Mouse (Mus musculus) kidney, postnatal 0 days (tissue): ENCODE measurements around the gene Arl14. TPM values are rescaled to one million over a fixed set of nuclear protein-coding genes. Genes with fewer than 3 reads are reported as not detected.

Source experiments
- ATAC-seq: fragments of 200-750 bp; cut with Nextera tagmentation; replicated peaks from 2 replicates; pipeline ENCODE4 v1.8.0; 2017; ENCODE audit warnings: low read depth, moderate number of reproducible peaks, moderate TSS enrichment, moderate library complexity; ENCODE audit not compliant: low FRiP score
- DNase-seq: peaks from one replicate; pipeline ENCODE4 v3.0.0-alpha.2; 2016; ENCODE audit warnings: low spot score
- H3K27ac ChIP-seq: fragments of 300-500 bp; sonication (generic); 2 replicates; pipeline ENCODE4 v1.5.1; 2014; ENCODE audit warnings: mild to moderate bottlenecking
- H3K27me3 ChIP-seq: fragments of 300-500 bp; sonication (generic); 2 replicates; pipeline ENCODE4 v1.6.1; 2014; ENCODE audit warnings: low read length, mixed read lengths; ENCODE audit not compliant: insufficient read depth
- H3K36me3 ChIP-seq: fragments of 300-500 bp; sonication (generic); 2 replicates; pipeline ENCODE4 v1.6.1; 2014; ENCODE audit warnings: low read length, mixed read lengths; ENCODE audit not compliant: insufficient read depth
- H3K4me1 ChIP-seq: fragments of 300-500 bp; sonication (generic); replicated peaks from 2 replicates; pipeline ENCODE4 v1.6.1; 2014; ENCODE audit warnings: antibody characterized with exemption, low read length, mixed read lengths; ENCODE audit not compliant: insufficient read depth
- H3K4me2 ChIP-seq: fragments of 300-500 bp; sonication (generic); 2 replicates; pipeline ENCODE4 v1.6.1; 2014; ENCODE audit warnings: mild to moderate bottlenecking, low read length, moderate library complexity, mixed read lengths
- H3K4me3 ChIP-seq: fragments of 300-500 bp; sonication (generic); replicated peaks from 2 replicates; pipeline ENCODE4 v1.5.1; 2014; ENCODE audit warnings: low read depth, low read length
- H3K9ac ChIP-seq: fragments of 300-500 bp; sonication (generic); 2 replicates; pipeline ENCODE4 v1.6.1; 2014; ENCODE audit warnings: low read depth, low read length
- H3K9me3 ChIP-seq: fragments of 300-500 bp; sonication (generic); replicated peaks from 2 replicates; pipeline ENCODE4 v1.6.1; 2016; ENCODE audit warnings: low read length, inconsistent platforms, mixed read lengths
- CTCF ChIP-seq: IDR thresholded peaks from 2 replicates; pipeline ENCODE4 v1.5.1; 2016; ENCODE audit warnings: antibody characterized with exemption, low read depth, mild to moderate bottlenecking, moderate library complexity
- WGBS: fragments of 180-500 bp; shearing (Covaris S2); extraction: QIAGEN DNeasy Blood & Tissue Kit; methylation state at CpG from one replicate; pipeline ENCODE4 v1.1.7; 2014; 5-methylcytosine and 5-hydroxymethylcytosine counted together
- polyA plus RNA-seq: library from polyadenylated mRNA; unstranded; fragments of >200 nt; fragmentation: Nextera tagmentation; extraction: Ambion mirVana; gene quantifications from 2 replicates; pipeline ENCODE4 v1.2.1, GENCODE M21; 2015

Gene Arl14
- polyA plus RNA-seq, 1 experiment from 2014 or later, result 0.22 TPM

DNA sequence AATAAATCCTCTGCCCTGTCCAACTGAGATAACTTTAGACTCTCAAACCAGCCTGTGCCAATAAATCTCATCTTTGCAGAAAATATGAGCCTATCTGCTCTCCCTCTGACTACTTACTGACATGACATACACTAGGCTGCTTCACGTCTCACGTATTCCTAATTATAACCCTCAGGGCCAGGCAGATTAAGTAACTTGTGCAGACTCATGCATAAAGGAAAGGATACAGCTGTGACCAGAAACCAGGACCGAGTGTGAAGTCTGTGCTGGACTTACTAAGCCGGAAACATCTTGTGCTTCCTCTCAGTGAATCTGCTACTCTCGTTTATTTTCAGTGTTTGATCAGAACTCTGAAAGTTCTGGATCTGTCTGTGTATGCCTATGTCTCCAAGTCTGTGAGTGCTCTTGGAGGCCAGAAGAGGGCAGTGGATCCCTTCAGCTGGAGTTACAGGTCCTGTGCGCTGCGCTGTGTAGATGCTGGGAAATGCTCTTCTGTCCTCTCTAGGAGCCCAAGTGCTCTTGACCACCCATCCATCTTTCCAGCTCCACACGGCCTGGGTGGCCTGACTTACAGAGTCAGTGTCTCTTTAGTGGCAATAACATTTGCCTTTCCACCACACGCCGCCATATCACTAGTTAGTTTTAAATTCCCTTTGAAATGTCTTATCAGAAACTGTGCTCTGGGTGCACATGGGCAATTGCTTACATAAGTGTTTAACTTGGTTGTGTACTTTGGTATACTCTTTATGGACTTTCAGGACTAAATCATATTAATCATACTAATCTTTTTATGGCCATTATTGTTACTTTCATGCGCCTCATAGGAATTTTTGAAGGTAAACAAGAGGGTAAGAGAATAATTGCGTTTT, 13.5 kb upstream of the Arl14 start:
- ATAC-seq (no peak), DNase-seq (peak; percentile 68)
- H3K9ac ChIP-seq, result no peak overlapping the region

DNA sequence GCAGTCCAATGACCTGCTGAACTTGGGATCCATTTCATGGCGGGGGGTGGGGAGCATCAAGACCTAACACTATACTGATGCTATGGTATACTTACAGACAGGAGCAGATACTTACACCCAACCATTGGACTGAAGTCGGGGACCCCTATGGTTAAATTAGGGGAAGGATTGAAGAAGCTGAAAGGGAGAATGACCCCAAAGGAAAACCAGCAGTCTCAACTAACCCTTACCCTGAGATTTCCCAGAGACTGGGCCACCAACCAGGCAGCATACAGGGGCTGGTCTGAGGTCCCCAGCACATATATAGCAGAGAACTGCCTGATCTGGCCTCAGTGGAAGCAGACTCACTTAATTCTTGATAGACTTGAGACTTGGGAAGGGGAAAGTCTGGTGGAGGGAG, 10.0 kb upstream of the Arl14 start:
- no peak for ATAC-seq
- H3K4me3 ChIP-seq, result no peak overlapping the region
- H3K36me3 ChIP-seq, result no peaks in the 10 kb centered on the region
- H3K27me3 ChIP-seq, result no peaks in the 10 kb centered on the region
- TF ChIP-seq CTCF, result no peak
- H3K9ac ChIP-seq, result no peak overlapping the region
- H3K4me1 ChIP-seq, result no peaks in the 10 kb centered on the region
- no peak overlapping the region for H3K4me2 ChIP-seq
- no peak overlapping the region for H3K27ac ChIP-seq
- 89% methylated on average over 2 of the region's 2 CpGs for WGBS
- no peaks in the 10 kb centered on the region for H3K9me3 ChIP-seq
- DNase-seq, result no peak

More for the DNA sequence above, 13.5 kb upstream of the Arl14 start:
- 58% methylated on average over 12 of the region's 12 CpGs for WGBS
- no peak overlapping the region for H3K4me2 ChIP-seq
- no peaks in the 10 kb centered on the region for H3K27me3 ChIP-seq
- TF ChIP-seq CTCF, result peak; percentile 70
- no peaks in the 10 kb centered on the region for H3K4me1 ChIP-seq
- no peak overlapping the region for H3K4me3 ChIP-seq
- H3K36me3 ChIP-seq, result no peaks in the 10 kb centered on the region
- no peak overlapping the region for H3K27ac ChIP-seq
- H3K9me3 ChIP-seq, result no peaks in the 10 kb centered on the region

- Histone ChIP-seq H3K36me3 (no peaks in the 10 kb centered on the region), H3K4me2 (no peak overlapping the region), H3K27ac (no peak overlapping the region), H3K9me3 (no peaks in the 10 kb centered on the region), H3K27me3 (no peaks in the 10 kb centered on the region), H3K4me3 (no peak overlapping the region), H3K9ac (no peak overlapping the region), H3K4me1 (no peaks in the 10 kb centered on the region)
- TF ChIP-seq CTCF, result no peak
- DNase-seq (no peak), ATAC-seq (no peak)
- 80% methylated on average over 5 of the region's 5 CpGs for WGBS
These were observed 8.8 kb upstream of the Arl14 start for GRCm38 (mm10) chr3:69213465-69213864.

GRCm38 (mm10) chr3:69214566-69214965, 7.7 kb upstream of the Arl14 start:
- 75% methylated on average over 5 of the region's 5 CpGs for WGBS
- TF ChIP-seq CTCF, result no peak
- H3K4me3 ChIP-seq, result no peak overlapping the region
- no peaks in the 10 kb centered on the region for H3K36me3 ChIP-seq
- no peak overlapping the region for H3K27ac ChIP-seq
- no peaks in the 10 kb centered on the region for H3K9me3 ChIP-seq
- DNase-seq (no peak), ATAC-seq (no peak)
- H3K27me3 ChIP-seq, result no peaks in the 10 kb centered on the region
- no peak overlapping the region for H3K9ac ChIP-seq
- no peaks in the 10 kb centered on the region for H3K4me1 ChIP-seq
- no peak overlapping the region for H3K4me2 ChIP-seq

DNA sequence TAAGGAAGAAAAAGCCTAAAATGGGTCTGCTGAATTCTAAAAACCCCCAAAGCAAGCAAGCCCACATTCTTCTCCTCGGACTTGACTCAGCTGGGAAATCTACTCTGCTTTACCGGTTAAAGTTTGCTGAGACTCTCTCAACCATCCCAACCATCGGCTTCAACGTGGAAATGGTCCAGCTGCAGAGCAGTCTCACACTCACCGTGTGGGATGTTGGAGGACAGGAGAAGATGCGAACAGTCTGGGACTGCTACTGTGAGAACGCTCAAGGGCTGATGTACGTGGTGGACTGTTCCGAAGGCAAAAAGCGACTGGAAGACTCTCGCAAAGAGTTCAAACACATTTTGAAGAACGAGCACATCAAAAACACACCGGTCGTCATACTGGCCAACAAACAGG, 282 bp downstream of the Arl14 start:
- H3K4me3 ChIP-seq, result no peak overlapping the region

GRCm38 (mm10) chr3:69222987-69223386, 768 bp downstream of the Arl14 start:
- WGBS, result 63% methylated on average over 7 of the region's 7 CpGs
- Histone ChIP-seq H3K4me1 (no peaks in the 10 kb centered on the region), H3K9ac (no peak overlapping the region), H3K4me3 (no peak overlapping the region), H3K27me3 (no peaks in the 10 kb centered on the region), H3K4me2 (no peak overlapping the region), H3K27ac (no peak overlapping the region), H3K36me3 (no peaks in the 10 kb centered on the region), H3K9me3 (no peaks in the 10 kb centered on the region)
- TF ChIP-seq CTCF, result no peak
- no peak for DNase-seq
- no peak for ATAC-seq

More for the DNA sequence above, 282 bp downstream of the Arl14 start:
- ATAC-seq (no peak), DNase-seq (no peak)
- H3K27me3 ChIP-seq, result no peaks in the 10 kb centered on the region
- no peaks in the 10 kb centered on the region for H3K36me3 ChIP-seq
- H3K27ac ChIP-seq, result no peak overlapping the region
- H3K9ac ChIP-seq, result no peak overlapping the region
- no peaks in the 10 kb centered on the region for H3K4me1 ChIP-seq
- no peaks in the 10 kb centered on the region for H3K9me3 ChIP-seq
- TF ChIP-seq CTCF, result no peak
- no peak overlapping the region for H3K4me2 ChIP-seq
- WGBS, result 82% methylated on average over 14 of the region's 14 CpGs
